In genomic region chr11:118609236-118610000, GRCm38 (mm10) we compare ENCODE assay signal across 18 mouse cellular contexts.
DNase-seq lines count a peak whose midpoint lies in the region; ATAC-seq lines count a peak whose summit lies in the region.
"Had no signal": no experiment of that assay in that cellular context is flagged by ENCODE, and none has a peak within 500 bp of the region (broad histone marks: within the 10 kb centered on the region; RNA-seq: fewer than 3 reads in every experiment).

No protein-coding gene starts in this region.

- H3K4me3 ChIP-seq in hindbrain, embryonic 13.5 days = no peak overlapping the region
- H3K4me3 ChIP-seq in hindbrain, embryonic 10.5 days = no peak overlapping the region
- no peak overlapping the region for H3K4me3 ChIP-seq in forebrain, embryonic 14.5 days (ENCODE audit: low read depth, low read length)
- no peak overlapping the region for H3K4me3 ChIP-seq in midbrain, embryonic 16.5 days (ENCODE audit: low read depth, low read length)
- H3K4me3 ChIP-seq: embryonic facial prominence, embryonic 15.5 days; heart, embryonic 10.5 days; limb, embryonic 10.5 days; liver, embryonic 15.5 days; myocyte had no signal

- no peak overlapping the region for H3K9ac ChIP-seq in hindbrain, embryonic 13.5 days
- no peak overlapping the region for H3K9ac ChIP-seq in forebrain, embryonic 14.5 days (ENCODE audit: low read length)
- peak overlapping the region; percentile 40 for H3K9ac ChIP-seq in midbrain, embryonic 16.5 days (ENCODE audit: low read depth, low read length)
- H3K9ac ChIP-seq: embryonic facial prominence, embryonic 15.5 days; liver, embryonic 15.5 days had no signal

- H3K4me2 ChIP-seq in hindbrain, embryonic 13.5 days = 0 out of 2 replicates have a peak overlapping the region, but pooled peaks have one; percentile 33
- H3K4me2 ChIP-seq in forebrain, embryonic 14.5 days (ENCODE audit: low read length) = peak overlapping the region; percentile 37
- H3K4me2 ChIP-seq in midbrain, embryonic 16.5 days (ENCODE audit: low read length) = peak overlapping the region; percentile 41
- H3K4me2 ChIP-seq: liver, embryonic 15.5 days had no signal

- ATAC-seq in hindbrain, embryonic 13.5 days (ENCODE audit: low FRiP score) = no peak
- 0 out of 2 replicates have a peak, but pooled peaks have one; percentile 10 for ATAC-seq in forebrain, embryonic 14.5 days
- ATAC-seq in midbrain, embryonic 16.5 days = no peak
- ATAC-seq in erythroid progenitor cell, adult 5-6 weeks (replicated peaks; ENCODE audit: low FRiP score, poor library complexity, severe bottlenecking) = no peak

- no peaks in the 10 kb centered on the region for H3K27me3 ChIP-seq in hindbrain, embryonic 13.5 days
- peaks cover 25% of the 10 kb centered on the region for H3K27me3 ChIP-seq in hindbrain, embryonic 10.5 days (ENCODE audit: insufficient read depth, poor library complexity, severe bottlenecking)
- H3K27me3 ChIP-seq in forebrain, embryonic 14.5 days (replicated peaks; ENCODE audit: control insufficient read depth, insufficient read depth, low read length) = no peaks in the 10 kb centered on the region
- no peaks in the 10 kb centered on the region for H3K27me3 ChIP-seq in midbrain, embryonic 16.5 days (ENCODE audit: control insufficient read depth, insufficient read depth, low read depth, low read length)

- H3K9me3 ChIP-seq in hindbrain, embryonic 13.5 days = no peaks in the 10 kb centered on the region
- H3K9me3 ChIP-seq in hindbrain, embryonic 10.5 days = no peaks in the 10 kb centered on the region
- H3K9me3 ChIP-seq in forebrain, embryonic 14.5 days (replicated peaks; ENCODE audit: control insufficient read depth, low read length) = no peaks in the 10 kb centered on the region
- H3K9me3 ChIP-seq in midbrain, embryonic 16.5 days (replicated peaks; ENCODE audit: control insufficient read depth, low read length, poor library complexity, severe bottlenecking) = no peaks in the 10 kb centered on the region
- H3K9me3 ChIP-seq: embryonic facial prominence, embryonic 15.5 days; heart, embryonic 10.5 days; limb, embryonic 10.5 days; liver, embryonic 15.5 days had no signal

- no peaks in the 10 kb centered on the region for H3K36me3 ChIP-seq in hindbrain, embryonic 13.5 days
- H3K36me3 ChIP-seq in hindbrain, embryonic 10.5 days = no peaks in the 10 kb centered on the region
- no peaks in the 10 kb centered on the region for H3K36me3 ChIP-seq in forebrain, embryonic 14.5 days (ENCODE audit: control insufficient read depth, insufficient read depth, low read length)
- no peaks in the 10 kb centered on the region for H3K36me3 ChIP-seq in midbrain, embryonic 16.5 days (ENCODE audit: control insufficient read depth, insufficient read depth, low read length)
- H3K36me3 ChIP-seq: embryonic facial prominence, embryonic 15.5 days; heart, embryonic 10.5 days; limb, embryonic 10.5 days; liver, embryonic 15.5 days had no signal

- 13% methylated on average over 17 of the region's 17 CpGs for WGBS in hindbrain, embryonic 13.5 days
- WGBS in hindbrain, embryonic 10.5 days = 9% methylated on average over 17 of the region's 17 CpGs
- WGBS in forebrain, embryonic 14.5 days = 11% methylated on average over 17 of the region's 17 CpGs
- WGBS in midbrain, embryonic 16.5 days = 14% methylated on average over 17 of the region's 17 CpGs

- no peak overlapping the region for H3K27ac ChIP-seq in hindbrain, embryonic 13.5 days
- no peak overlapping the region for H3K27ac ChIP-seq in hindbrain, embryonic 10.5 days
- no peak overlapping the region for H3K27ac ChIP-seq in forebrain, embryonic 14.5 days (ENCODE audit: low read depth, low read length)
- H3K27ac ChIP-seq in midbrain, embryonic 16.5 days (ENCODE audit: low read length) = peak overlapping the region; percentile 35; the same call in 1 of the 2 replicates
- H3K27ac ChIP-seq: embryonic facial prominence, embryonic 15.5 days; gastrocnemius, adult 2 months; heart, embryonic 10.5 days; limb, embryonic 10.5 days; liver, embryonic 15.5 days; macrophage had no signal

- peaks cover 29% of the 10 kb centered on the region for H3K4me1 ChIP-seq in hindbrain, embryonic 13.5 days (replicated peaks)
- peaks cover 18% of the 10 kb centered on the region for H3K4me1 ChIP-seq in hindbrain, embryonic 10.5 days (replicated peaks)
- peaks cover 4% of the 10 kb centered on the region; the same call in 1 of the 2 replicates for H3K4me1 ChIP-seq in forebrain, embryonic 14.5 days (ENCODE audit: control insufficient read depth, insufficient read depth, low read length)
- H3K4me1 ChIP-seq in midbrain, embryonic 16.5 days (ENCODE audit: control insufficient read depth, insufficient read depth, low read length) = peaks cover 16% of the 10 kb centered on the region
- H3K4me1 ChIP-seq: heart, embryonic 10.5 days; liver, embryonic 15.5 days had no signal

- DNase-seq in hindbrain, embryonic 10.5 days (ENCODE audit: low spot score) = no peak
- DNase-seq in R1 (ENCODE audit: low read depth, low spot score) = peak; percentile 63
- DNase-seq in forebrain, embryonic 14.5 days (ENCODE audit: low spot score) = no peak
- DNase-seq in right cerebral cortex, adult 2 months (ENCODE audit: low spot score in 2 of 2) = no peak
- no peak for DNase-seq in cerebellum, adult 8-10 months
- DNase-seq: adrenal gland, adult 8-10 months; cerebellum, postnatal 25 days; gastrocnemius, adult 2 months; kidney, postnatal 10 days had no signal
